Mouse (Mus musculus) stomach, postnatal 0 days (tissue): ENCODE results near the gene Usf1.

Source experiments
- CTCF ChIP-seq: IDR thresholded peaks from 2 replicates; pipeline ENCODE4 v1.5.1; 2016; ENCODE audit warnings: antibody characterized with exemption, low read depth, mild to moderate bottlenecking, moderate library complexity
- EP300 ChIP-seq: optimal IDR thresholded peaks from 2 replicates; pipeline ENCODE3; 2016; ENCODE audit warnings: antibody characterized with exemption

GRCm38 (mm10) chr1:171387099-171387498 is 24.0 kb upstream of the Usf1 start:
- TF ChIP-seq EP300: no peak
- peak; percentile 68 for TF ChIP-seq CTCF
